Mouse (Mus musculus) bone marrow, adult 2 months (tissue): ENCODE measurements around the gene Tmx4.

Experiments
- CTCF ChIP-seq: fragments of 200-500 bp; IDR thresholded peaks from 2 replicates; pipeline ENCODE4 v1.5.1; 2011; ENCODE audit warnings: low read length, control low read depth; ENCODE audit not compliant: control insufficient read depth, insufficient read depth
- POLR2A ChIP-seq: fragments of 200-500 bp; IDR thresholded peaks from 2 replicates; pipeline ENCODE4 v1.6.1; 2011; ENCODE audit warnings: low read depth, mild to moderate bottlenecking, control low read depth, low read length, borderline replicate concordance; ENCODE audit not compliant: control insufficient read depth

DNA sequence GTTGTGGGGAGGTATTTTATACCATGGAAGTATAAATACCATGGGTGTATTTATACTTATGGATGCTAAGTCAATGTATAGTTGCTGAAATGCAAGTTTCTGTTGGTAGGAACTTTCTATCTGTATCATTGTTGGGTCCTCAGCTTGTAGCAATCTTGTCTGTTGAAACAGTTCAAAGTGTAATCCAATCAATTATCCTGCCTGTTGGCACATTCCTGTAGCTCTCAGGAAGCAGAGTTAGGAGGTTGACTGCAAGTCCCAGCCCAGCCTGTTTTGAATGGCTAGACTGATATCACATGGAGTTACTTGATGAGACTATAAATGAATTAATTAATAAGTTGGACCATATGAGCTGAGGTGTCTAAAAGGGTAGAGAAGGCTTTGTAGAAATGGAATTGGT, 91.6 kb downstream of the Tmx4 start:
- TF ChIP-seq POLR2A (no peak), CTCF (no peak)
